Mouse (Mus musculus) megakaryocyte, embryonic 14.5 days (primary cell): Measurements from ENCODE around the gene Eif4h.

Source experiments
- FLI1 ChIP-seq: IDR thresholded peaks from 2 replicates; pipeline ENCODE4 v1.6.1; 2012; ENCODE audit warnings: low read length, inconsistent platforms, mixed read lengths
- GATA1 ChIP-seq: IDR thresholded peaks from 3 replicates; pipeline ENCODE4 v1.6.1; 2012; ENCODE audit warnings: mixed read lengths, low read length, inconsistent platforms, borderline replicate concordance

- no peak for TF ChIP-seq GATA1
- TF ChIP-seq FLI1: no peak
These were observed 33.0 kb downstream of the Eif4h start for GRCm38 (mm10) chr5:134606314-134606713.
